Mouse (Mus musculus) hematopoietic stem cell, adult 5-6 weeks (primary cell): ENCODE data around the gene Fbln2. TPM values are rescaled to one million over a fixed set of nuclear protein-coding genes. Genes with fewer than 3 reads are reported as not detected.

Source experiments
- ATAC-seq, 2 experiments: fragments of 125-278 bp in 1 of 2; replicated peaks in 1 of 2; 2 replicates each; pipeline ENCODE4 v1.8.0; 2016 to 2017; ENCODE audit warnings: inconsistent platforms in 2 of 2, mild to moderate bottlenecking in 2 of 2, moderate number of reproducible peaks in 2 of 2, low read depth in 1 of 2, moderate TSS enrichment in 1 of 2; ENCODE audit not compliant: low FRiP score in 2 of 2, poor library complexity in 2 of 2, severe bottlenecking in 2 of 2, insufficient read depth in 1 of 2, low TSS enrichment in 1 of 2
- total RNA-seq: library from RNA; stranded (forward); fragments of 172-1452, 232-1000 nt; gene quantifications from 2 replicates; pipeline ENCODE4 v1.2.3, GENCODE M21; 2017

The Fbln2 gene
- total RNA-seq, 1 experiment from 2014 or later, result not detected

GRCm38 (mm10) chr6:91218445-91218844 is 6.2 kb downstream of the Fbln2 start:
- ATAC-seq, result no peak

GRCm38 (mm10) chr6:91218871-91219270 is 6.6 kb downstream of the Fbln2 start:
- no peak for ATAC-seq

GRCm38 (mm10) chr6:91220062-91220461 is 7.8 kb downstream of the Fbln2 start:
- ATAC-seq, result no peak

DNA sequence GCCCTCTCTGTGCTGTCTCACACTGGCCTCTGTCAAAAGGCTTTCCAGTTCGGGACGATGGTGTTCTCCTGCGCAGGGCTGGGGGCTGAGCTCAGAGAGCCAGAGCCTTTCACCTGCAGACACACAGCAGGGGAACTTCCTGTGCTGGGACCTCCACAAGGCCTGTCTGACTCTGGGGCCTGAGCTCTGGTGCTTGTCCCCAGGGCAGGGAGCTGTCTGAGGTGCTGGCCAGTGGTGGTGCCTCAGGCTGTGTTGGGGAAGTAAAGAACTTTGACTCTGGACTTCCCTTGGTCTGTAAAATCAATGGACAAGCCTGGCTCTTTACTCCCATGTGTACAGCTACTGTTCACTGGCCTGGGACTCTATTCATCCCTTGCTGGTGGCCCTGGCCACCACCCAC is 8.8 kb downstream of the Fbln2 start:
- ATAC-seq, result peak in 1 of 2 experiments; percentile 53; a peak in 1 of 4 replicates

- ATAC-seq, result no peak
These were observed 10.6 kb downstream of the Fbln2 start for GRCm38 (mm10) chr6:91222694-91223346.

GRCm38 (mm10) chr6:91224939-91225338 is 12.7 kb downstream of the Fbln2 start:
- ATAC-seq, result 0 out of 4 replicates have a peak, but pooled peaks of 1 of the 2 experiments have one; percentile 27

GRCm38 (mm10) chr6:91225346-91225745 is 13.1 kb downstream of the Fbln2 start:
- no peak for ATAC-seq

- no peak for ATAC-seq
These were observed 13.8 kb downstream of the Fbln2 start for GRCm38 (mm10) chr6:91226058-91226457.

DNA sequence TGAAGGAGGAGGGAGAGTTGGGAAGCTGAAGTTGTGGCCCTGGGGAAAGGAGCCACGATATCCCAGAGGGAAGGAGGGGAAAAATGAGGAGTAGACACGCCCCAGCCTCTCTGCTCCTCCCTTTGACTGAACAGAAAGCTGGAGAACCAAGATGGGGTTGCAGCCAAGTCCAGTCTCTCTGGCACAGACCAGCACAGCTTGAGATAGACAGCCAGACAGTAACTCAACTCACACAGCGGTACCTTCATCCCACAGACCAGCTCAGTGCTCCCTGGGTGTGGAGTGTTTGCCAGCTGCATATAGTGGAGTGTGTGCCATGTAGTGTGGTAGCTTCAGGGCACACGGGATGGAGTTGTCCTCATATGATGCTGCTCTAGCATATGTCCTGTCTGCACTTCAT is 16.7 kb downstream of the Fbln2 start:
- no peak for ATAC-seq

- no peak for ATAC-seq
These were observed 18.7 kb downstream of the Fbln2 start for GRCm38 (mm10) chr6:91231000-91231399.

DNA sequence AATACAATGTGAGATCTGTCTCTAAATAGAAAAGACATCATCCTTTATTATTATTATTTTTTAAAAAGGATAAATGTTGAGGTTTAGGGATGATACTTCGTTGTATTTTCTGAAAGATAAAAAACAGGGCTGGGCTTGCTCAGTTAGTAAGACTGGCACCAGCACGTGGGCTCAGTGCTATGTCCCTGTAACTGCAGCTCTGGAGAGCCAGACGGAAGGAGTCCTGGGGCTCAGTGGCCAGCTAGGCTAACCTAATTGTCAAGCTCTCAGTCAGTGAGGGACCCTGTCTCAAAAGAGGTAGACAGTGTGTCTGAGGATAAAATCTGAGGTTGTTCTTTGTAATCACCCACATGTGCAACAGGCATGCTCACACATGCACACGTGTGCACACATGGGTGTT is 19.3 kb downstream of the Fbln2 start:
- ATAC-seq, result no peak

- no peak for ATAC-seq
These were observed 20.8 kb downstream of the Fbln2 start for GRCm38 (mm10) chr6:91233011-91233410.

- no peak for ATAC-seq
These were observed 21.3 kb downstream of the Fbln2 start for GRCm38 (mm10) chr6:91233424-91234015.

- no peak for ATAC-seq
These were observed 23.8 kb downstream of the Fbln2 start for GRCm38 (mm10) chr6:91236006-91236405.

DNA sequence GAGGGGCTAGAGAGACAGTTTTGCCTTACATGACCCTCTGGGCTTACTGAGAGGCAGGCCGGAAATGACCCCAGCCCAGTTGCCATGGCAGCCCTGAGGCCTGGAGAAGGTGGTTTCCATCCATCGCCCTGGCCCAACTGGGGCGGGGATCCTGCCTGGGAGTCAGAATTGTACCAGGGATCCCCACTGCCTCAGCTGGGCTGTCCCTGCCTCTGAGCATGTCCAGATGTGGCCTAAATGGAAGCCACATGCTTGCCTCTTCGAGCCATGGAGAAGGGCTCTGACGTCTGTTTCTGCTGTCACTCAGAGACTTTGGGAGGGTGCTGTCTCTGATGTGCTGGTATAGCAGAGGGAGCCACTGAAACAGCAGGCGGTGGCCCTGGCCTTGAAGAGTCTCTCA is 24.2 kb downstream of the Fbln2 start:
- ATAC-seq, result 0 out of 4 replicates have a peak, but pooled peaks of 1 of the 2 experiments have one; percentile 22

DNA sequence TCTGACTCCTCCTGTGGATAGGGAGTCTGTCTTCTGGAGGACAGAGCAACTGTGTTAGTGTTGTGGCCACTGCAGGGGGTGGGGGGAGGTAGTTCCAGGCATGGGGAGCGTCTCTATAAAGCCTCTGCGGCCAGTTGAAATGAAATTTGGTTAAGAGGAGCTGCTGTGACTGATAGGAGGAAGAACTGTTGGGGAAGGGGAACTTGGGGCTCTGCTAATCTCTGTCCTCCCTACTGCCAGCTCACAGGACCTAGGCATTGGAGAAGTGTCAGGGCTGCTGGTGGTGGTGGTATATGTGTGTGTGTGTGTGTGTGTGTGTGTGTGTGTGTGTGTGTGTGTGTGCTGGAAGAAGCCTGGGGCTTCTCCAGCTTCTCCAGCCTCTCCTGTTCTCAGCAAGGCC is 25.0 kb downstream of the Fbln2 start:
- ATAC-seq, result 0 out of 4 replicates have a peak, but pooled peaks of 1 of the 2 experiments have one; percentile 42

DNA sequence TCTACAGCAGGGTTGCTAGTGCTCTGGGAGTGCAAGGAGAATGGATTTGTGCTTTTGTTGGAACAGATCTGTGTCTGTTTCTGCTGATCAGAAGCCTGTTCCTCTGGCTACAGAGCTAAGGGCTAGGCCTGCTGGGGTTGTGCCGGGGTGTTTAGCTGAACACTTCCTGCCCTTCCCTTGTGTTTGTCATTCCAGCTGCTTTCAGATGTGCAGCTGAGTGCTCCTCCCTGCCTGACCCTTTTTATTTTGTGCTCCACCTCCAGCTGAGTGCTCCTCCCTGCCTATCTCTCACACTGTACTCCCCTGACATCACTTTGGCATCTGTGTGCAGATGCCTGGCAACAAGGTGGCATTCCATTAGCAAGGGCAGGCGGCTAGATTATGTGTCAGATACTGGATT is 28.3 kb downstream of the Fbln2 start:
- ATAC-seq, result no peak

- ATAC-seq, result no peak
These were observed 28.7 kb downstream of the Fbln2 start for GRCm38 (mm10) chr6:91240964-91241363.

DNA sequence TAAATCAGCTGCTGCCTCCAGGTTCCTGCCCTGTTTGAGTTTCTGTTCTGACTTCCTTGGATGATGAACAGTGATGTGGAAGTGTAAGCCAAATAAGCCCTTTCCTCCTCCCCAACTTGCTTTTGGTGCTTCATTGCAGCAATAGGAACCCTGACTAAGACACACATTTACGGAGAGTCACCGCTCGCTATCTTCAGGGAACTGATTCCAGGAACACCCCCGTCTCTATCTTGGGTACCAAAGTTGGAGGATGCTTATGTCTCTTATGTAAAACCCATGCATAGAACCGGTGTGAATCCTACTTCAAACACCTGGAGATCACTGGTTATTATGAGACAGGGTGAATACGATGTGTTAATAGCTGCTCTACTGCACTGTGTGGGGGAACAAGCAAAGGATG is 31.1 kb downstream of the Fbln2 start:
- no peak for ATAC-seq
